Mouse (Mus musculus) spleen, postnatal 4 days (tissue): ENCODE measurements around the gene Mapk12.

Experiments used
- DNase-seq, 2 experiments: peaks; one replicate each; pipeline ENCODE4 v3.0.0; 2022; ENCODE audit warnings: low spot score in 2 of 2

Gene Mapk12

DNA sequence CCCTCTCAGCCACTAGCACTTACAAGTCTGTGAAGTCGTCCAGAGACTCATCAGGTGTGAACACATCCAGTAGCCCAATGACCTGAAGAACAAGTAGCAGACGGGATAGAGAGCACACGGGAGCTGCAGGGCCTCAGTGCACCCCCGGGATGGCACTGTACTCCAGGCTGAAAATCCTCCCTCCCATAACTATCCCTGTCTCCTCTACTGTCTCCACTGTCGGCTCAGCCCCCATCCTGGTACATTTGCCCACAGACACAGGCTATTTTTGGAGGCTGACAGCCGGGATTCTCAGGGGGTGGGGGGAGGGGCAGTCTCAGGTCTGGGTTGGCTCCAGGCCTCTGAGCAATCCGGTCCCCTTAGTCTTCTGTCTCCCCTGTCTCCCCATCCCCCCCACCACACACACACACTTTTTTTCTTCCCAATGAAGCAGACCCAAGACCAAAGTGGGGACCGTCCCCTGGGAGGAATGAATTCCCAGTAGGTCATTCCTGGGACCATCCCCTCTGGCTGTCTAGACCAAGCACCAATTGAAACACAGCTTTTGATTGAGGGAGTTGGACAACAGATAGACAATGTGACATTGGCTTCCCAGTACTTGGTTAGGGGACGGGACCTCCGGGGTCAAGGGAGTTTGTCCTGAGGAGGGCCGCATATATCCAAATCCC, 3.0 kb downstream of the Mapk12 start:
- DNase-seq: no peak

DNA sequence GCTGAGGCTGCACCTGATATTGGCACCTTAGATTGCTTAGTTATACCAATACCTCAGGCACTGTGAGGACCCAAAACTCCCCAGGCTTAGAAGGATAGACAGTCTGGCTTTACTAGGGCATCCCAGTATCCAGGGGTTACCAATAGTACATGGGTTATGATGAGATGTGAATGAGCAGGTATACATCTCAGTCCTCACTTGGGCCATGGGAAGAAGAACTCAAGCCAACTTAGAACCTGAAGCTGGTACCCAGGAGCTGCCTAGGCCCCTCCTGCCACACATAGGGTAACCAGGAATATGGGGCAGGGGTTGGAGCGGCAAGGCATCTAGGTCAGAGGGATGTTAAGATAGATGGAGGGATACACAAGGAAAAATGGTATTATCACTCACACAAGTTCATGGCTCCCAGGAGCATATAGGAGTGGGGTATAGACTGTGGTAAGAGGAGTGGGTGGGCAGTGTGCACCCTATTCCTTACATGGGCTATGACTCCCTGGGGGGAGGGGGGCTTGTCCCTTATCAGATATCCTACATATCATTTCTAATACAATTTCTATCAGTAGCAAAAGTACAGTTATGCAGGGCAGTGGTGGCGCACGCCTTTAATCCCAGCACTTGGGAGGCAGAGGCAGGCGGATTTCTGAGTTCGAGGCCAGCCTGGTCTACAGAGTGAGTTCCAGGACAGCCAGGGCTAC, 3.9 kb downstream of the Mapk12 start:
- DNase-seq: no peak

GRCm38 (mm10) chr15:89131316-89131715, 9.2 kb downstream of the Mapk12 start:
- peak in 1 of 2 experiments; percentile 57 for DNase-seq

DNA sequence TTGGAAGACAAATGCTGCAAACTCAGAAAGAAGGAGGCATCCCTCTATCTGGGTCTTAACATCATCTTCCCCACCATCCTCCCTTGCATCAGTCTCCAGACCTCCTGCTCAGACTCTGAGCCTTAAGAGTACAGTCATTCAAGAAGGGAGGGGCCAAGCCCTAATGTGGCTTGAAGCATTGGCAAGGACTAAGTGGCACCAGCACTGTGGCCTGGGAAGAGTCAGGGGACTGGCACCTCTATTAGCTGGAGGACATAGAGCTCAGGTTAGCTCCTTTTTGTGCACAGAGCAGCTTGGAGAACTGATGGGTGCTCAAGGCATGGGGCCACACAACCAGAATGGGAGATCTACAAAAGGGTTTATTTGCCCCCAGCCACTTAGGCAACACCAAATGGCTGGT, 10.3 kb downstream of the Mapk12 start:
- DNase-seq: no peak

DNA sequence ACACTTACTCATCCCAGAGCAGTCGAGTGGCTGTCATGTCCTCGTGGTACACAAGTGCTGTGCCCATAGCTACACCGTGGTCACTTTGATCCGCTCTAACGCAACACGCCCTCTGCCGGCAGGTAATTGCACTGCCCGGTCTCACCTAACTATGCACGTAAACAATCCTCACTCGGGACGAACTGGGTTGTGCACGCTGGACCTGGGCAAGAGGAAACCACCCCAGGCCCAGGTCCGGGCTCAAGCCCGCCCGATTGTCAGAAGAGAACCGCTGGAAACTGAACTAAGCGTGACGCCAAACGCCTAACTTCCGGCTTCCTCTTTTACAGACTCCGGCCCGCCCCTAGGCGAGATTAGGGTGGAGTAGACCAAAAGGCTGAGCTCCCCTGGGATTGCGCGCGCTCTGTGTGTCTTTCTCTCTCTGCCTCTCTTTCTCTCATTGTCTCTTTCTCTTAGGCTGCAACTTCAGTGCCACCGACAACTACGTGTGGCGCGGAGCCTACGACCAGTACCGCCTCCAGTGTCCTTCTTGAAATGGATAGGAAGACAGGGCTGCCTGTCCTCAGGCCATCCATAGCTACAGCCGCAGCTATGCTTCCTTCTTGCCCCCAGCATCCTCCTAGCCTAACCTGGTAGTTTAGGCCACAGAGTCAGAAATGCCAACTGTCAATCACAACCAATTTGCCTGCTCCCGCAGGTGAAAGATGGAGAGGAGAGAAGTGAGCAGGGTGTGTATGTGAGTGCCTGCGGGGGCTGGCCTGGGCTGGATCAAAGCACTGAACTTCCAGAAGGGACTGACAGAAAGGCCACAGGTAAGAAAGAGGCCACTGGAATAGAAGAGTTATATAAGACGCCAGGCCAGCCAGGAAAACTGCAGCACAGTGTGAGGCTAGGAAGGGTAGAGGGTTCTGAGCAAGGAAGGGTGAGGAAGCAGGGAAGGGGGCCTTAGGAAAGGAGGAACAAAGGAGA, 11.8 kb downstream of the Mapk12 start, which contains the start of gene Hdac10:
Gene Hdac10 (minus strand): TSS at position 319 of the 969 bp plus-strand sequence.
- DNase-seq: peak; percentile 81 to 93

DNA sequence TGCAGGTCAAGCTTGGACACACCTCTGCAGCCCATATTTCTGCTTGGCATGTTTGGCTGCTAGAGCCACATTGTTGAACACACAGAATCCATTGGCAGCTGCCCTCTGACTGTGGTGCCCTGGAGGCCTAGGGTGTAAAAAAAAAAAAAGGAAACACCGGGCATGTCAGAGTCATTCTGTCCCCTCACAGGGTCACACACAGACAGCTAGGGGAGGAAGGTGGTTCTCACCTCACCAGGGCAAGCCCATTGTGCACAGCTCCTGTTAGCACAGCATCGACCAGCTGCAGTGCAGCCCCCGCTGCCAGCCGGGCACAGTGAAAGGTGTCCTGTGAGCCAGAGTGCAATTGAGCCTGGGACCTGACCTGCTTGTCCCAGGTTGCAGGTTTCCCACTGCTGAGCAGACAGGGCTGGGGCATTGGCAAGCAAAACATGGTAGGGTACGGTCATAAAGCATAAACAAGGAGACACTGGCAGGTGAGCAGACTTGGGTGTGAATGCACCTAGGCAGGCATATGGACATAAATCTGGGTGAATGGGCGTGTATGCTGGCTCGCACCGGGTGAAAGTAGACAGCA, 13.1 kb downstream of the Mapk12 start:
- no peak for DNase-seq

- DNase-seq: no peak
These were observed 13.9 kb downstream of the Mapk12 start for GRCm38 (mm10) chr15:89126622-89127021.

GRCm38 (mm10) chr15:89125351-89125750, 15.2 kb downstream of the Mapk12 start:
- DNase-seq: no peak

- no peak for DNase-seq
These were observed 16.2 kb downstream of the Mapk12 start for GRCm38 (mm10) chr15:89124312-89124711.

DNA sequence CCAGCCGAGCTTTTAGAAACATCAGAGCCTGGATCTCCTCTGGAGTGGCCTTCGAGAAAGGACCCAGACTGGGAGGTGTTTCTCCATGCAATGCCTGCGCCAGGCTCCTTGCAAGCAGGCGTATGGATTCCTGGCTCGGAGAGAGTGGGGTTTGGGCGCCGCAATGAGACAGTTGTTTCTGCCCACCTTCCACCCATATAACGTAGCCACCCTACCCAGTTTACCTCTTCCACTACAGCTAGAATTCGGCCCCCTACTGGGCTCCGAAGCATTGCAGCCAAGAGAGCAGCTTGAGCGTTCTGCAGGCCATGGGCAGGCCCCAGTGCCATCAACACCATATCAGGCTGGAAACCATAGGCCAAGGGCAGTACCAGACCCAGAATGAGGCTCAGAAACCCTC, 16.9 kb downstream of the Mapk12 start:
- DNase-seq: peak in 1 of 2 experiments; percentile 38

GRCm38 (mm10) chr15:89122649-89123366, 17.7 kb downstream of the Mapk12 start, which contains the start of gene Tubgcp6:
Gene Tubgcp6, minus strand, starts transcription at chr15:89123112.
- DNase-seq: peak; percentile 93 to 96

DNA sequence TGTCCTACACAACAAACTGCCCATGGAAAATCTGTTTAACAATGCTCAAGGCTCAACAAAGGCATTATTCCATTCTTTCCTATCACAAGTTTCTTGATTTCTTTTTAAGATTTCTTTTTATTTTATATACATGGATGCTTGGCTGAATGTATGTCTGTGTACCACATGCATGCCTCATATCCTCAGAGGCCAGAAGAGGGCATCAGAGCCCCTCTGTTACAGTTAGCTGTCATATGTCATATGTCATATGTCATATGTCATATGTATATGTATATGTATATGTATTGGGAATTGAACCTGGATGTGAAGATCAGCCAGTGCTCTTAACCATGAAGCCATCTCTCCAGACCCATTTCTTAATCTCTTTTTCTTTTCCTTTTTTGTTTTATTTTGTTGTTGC, 22.5 kb downstream of the Mapk12 start:
- DNase-seq: no peak

DNA sequence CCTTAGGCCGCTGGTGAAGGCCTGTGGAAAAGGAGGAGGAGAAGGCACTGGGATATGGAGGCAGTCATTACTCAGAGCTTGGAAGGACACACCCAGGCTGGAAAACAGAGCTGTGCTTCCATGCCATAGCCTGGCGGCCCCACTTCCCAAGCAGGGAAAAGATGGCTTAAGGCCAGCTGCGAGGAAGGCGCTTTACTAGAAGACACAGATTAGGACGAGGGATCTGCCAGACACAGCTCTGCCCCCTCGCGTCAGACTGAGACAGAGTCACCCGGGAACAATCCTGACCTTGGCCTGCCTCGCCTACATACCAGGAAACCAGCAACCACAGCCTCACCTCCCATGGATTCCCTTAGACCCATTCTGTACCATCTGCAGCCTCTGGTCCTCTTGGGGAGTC, 30.4 kb downstream of the Mapk12 start:
- DNase-seq: no peak

GRCm38 (mm10) chr15:89106976-89107375, 33.5 kb downstream of the Mapk12 start:
- no peak for DNase-seq

DNA sequence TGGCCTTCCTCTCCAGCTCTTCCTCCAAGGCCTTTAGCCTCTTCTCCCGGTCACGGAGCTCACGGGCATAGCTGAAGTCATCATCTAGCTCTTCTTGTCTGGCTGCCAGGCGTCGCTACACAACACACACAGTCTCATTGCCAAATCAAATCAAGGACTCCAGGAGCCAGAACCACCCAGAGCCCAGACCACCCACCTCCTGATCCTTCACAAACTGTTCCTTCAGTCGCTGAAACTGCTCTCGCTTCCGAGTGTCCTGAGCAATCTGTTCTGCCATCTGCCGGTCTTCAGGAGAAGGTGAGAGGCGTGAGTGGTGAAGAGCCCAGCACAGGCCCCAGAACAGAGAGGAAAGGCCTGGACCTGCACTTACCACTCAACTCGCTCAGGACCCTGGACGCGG, 34.4 kb downstream of the Mapk12 start:
- DNase-seq: no peak

DNA sequence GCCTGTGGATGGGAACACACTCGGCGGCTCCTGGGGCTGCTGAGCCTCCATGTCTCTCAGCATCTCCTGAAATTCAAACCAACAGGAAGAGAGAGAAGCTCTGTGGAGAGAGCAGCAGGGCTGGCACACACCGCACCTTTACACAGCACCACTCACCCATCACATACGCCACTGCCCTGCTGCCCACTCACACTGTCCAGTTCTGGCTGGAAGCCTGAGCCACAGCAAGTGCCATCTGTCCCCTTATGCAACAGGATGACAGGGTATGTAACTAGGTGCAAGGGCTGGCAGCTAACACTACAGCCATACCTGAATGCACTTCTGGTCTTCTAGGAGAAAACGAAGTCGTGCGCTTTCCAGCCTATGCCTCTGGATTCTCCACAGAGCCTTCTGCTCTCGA, 36.1 kb downstream of the Mapk12 start:
- DNase-seq: no peak

DNA sequence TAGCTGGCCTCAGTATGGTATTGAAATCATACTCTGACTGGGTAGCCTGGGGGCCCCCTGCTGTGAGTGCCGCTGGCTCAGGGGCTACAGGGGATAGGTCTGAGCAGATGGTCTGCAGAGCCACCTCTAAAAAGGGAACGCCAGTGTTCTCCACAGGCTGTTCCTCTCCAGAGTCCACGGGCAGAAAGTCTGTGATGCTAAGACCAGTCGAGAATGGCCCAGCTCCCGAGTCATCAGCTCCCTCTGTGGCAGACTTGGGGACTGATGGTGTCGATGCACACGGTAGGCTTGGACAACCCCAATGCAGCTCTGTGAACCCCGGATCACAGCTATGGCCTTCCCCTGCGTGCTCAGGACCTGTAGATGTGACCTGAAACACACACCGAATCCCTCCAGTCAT, 36.6 kb downstream of the Mapk12 start:
- DNase-seq: no peak

- no peak for DNase-seq
These were observed 37.9 kb downstream of the Mapk12 start for GRCm38 (mm10) chr15:89102646-89103045.

- DNase-seq: no peak
These were observed 39.7 kb downstream of the Mapk12 start for GRCm38 (mm10) chr15:89100823-89101222.

DNA sequence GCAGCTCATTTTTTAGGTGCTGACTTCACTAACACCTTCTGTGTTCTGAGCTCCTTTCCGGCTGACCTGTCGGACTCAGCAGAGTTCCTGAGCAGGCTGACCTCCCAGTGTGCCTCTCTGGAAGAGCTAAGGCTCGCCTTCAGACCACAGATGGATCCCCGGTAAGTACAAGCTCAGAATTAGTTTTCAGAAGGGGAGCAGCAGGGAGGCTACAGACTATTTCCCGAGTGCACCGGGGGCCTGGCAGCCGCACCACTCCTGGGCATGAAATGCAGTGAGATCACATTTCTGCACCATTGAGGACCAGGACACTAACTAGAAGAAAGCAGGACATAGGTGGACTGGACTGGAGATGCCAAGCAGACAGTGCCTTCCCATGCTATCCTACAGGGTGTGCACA, 41.9 kb downstream of the Mapk12 start:
- no peak for DNase-seq

DNA sequence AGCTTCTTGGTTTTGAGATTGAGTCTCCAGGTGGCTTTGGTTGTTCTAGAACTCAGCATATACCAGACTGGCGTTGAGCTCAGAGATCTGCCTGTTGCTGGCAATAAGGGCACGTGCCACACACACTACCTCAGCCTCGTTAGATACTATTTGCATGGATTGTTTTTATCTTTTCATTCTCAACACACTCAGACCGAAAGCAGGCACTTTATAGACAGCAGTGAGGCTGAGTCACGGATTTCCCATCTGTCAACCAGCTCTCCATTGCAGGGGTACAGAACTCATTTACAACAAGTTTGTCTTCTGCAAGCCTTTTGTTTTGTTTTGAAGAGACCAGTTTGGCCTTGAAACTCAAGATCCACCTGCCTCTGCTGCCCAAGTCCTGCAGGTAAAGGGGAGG, 43.1 kb downstream of the Mapk12 start:
- no peak for DNase-seq
